Mouse (Mus musculus) cerebellum, postnatal 36 days (tissue): ENCODE measurements at regions not wholly inside any gene's neighbourhood (a gene's known extent, or its start where the extent isn't known, plus 50 kb on each side); places are given as distances from the start of the nearest gene placed in this dataset.

Source experiments
- DNase-seq, 2 experiments: peaks; one replicate each; pipeline ENCODE4 v3.0.0; 2021 to 2022; ENCODE audit warnings: mixed read lengths in 2 of 2

- DNase-seq = peak; percentile 7 to 15
Observed at GRCm38 (mm10) chr14:24081911-24082558, 67.7 kb upstream of the Kcnma1 start.

- peak in 1 of 2 experiments; percentile 15 for DNase-seq
Observed at GRCm38 (mm10) chr14:24068693-24069092, 54.4 kb upstream of the Kcnma1 start.

DNA sequence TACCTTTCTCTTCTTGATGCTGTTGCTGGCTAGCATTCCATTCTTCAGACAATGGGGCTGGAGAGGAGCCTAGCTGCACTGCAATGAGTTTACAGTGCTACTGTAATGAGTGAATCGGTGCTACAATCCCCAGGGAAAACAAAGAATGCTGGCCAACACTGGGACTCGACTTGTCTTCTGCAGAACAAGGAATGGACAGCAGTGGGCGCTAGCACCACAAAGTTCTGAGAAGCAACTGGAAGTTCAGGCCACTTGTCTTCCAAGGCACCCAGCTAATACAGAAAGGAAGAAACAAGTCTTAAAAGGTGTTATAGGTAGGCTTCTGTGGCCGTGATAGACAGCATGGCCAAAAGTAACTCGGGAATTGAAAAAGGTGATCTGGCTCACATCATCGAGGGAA, 53.4 kb upstream of the Kcnma1 start:
- peak; percentile 10 to 49 for DNase-seq

DNA sequence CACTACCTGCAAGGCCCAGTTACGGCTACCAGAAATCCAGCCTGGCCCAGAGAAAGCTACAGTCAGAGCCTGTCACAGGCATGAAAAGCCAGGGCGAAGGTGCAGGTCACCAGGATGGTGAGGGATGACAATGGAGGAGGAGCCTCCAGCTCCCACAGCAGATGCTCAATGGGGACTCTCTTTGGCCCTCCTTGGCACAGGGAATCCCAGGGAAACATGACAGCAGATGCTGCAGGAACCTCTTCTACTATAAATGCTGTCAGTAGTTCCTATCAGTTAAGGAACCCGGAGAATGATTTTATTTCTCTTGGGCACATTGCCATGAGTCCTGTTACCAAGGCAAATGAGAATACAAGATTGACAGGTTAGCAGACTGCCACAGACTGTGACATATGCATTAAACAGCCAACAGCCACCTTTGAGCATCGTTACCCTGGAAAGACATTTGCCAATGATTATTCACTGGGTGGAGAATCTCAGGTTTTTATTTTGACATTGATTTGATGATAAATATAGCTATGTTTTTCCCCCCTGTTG, 51.0 kb upstream of the Kcnma1 start:
- DNase-seq = no peak
